Mouse (Mus musculus) heart, postnatal 14 days (tissue): ENCODE results near the gene Camk2d. TPM values are rescaled to one million over a fixed set of nuclear protein-coding genes. Genes with fewer than 3 reads are reported as not detected.

Experiments used
- DNase-seq, 2 experiments: peaks; one replicate each; pipeline ENCODE4 v3.0.0; 2021 to 2022
- intact Hi-C: fragments of 180-260 bp; cut with DNase I; formaldehyde crosslinking; loops from one replicate; pipeline ENCODE4 v1.15.1; 2025
- total RNA-seq, 2 experiments: library from RNA; stranded (reverse); gene quantifications; 2 replicates each; pipeline ENCODE4 v1.2.3; 2021

The Camk2d gene
- total RNA-seq, 2 experiments from 2014 or later: 140 to 160 TPM

DNA sequence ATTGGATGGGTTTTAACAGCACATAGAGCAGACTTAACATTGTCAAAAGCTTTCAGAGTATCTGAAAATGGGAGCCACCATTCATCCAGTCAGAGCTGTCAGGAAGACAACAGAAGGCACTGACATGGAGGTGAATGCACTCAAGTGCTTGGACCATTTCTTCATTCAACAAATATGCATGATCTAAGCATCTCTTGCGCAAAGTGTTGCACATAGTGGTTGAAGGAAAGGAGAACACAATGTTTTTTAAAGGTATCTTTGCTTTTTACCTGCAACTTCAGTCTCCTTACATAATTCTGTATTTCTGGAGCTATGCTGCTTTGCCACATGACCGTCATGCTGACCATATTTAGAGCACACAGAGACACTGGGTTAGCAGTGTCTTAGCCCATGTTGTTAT lies 138.4 kb downstream of the Camk2d start:
- intact Hi-C loops: no loop called here
- DNase-seq: no peak

DNA sequence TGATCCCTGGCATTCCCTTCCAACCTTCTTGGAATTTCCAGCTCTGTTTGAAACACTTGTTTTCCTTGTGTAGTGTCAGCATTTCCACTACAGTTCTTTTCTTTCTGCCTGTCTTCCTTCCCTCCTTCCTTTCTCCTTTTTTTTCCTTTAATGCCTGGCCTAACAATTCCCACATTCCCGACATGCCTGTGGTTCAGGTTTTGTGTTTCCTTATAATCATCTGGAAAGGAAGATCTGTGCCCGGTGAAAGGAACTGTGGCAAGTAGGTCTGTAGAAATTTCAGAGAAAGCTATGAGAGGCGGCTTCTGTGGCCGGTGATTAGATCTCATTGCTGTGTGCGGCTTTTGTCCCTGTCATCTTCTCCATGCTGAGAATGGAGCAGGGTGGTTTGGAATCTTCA lies 139.1 kb downstream of the Camk2d start:
- intact Hi-C loops: no loop called here
- no peak for DNase-seq

DNA sequence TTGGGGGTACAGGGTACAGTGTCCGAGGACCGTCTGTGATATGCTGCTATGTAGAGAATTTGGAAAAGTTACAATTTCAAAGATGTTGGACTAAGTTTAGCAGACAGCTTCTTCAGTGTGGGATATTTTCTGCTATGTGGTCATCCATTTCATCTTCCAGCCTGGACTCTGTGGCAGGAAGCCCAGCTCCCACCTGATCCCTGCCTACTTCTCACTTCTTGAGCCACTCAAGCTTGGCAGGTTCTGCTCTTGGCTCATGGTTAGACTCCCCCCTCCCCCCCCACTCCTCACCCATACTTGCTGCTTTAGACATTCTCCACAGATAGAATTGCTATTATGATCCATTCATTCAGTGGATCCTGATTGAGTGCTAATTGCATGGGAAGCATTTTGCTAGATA lies 141.0 kb downstream of the Camk2d start:
- DNase-seq: peak; percentile 57 to 80
- intact Hi-C loops: no loop called here

DNA sequence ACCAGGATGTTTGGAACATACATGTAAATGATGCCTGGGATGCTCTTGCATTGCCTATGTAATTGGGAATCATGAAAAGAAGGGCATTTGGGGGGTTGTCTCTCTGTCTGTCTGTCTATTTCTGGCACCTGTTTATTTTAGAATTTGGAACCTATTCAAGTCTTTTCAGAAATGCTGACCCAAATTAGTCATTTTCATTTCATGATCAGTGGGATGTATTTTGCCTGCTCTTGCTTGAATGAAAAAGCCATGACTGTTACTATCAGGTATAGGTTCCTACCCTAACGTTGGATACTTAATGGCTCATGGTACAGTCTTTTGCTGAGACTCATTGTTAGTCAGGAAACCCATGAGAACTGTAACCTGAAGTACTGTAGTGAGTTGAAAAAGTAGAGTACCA lies 144.0 kb downstream of the Camk2d start:
- DNase-seq: no peak
- intact Hi-C loops: loop anchor here (5.0 kb wide), 1 partner anchor 43 kb away; no protein-coding TSS in a partner anchor

DNA sequence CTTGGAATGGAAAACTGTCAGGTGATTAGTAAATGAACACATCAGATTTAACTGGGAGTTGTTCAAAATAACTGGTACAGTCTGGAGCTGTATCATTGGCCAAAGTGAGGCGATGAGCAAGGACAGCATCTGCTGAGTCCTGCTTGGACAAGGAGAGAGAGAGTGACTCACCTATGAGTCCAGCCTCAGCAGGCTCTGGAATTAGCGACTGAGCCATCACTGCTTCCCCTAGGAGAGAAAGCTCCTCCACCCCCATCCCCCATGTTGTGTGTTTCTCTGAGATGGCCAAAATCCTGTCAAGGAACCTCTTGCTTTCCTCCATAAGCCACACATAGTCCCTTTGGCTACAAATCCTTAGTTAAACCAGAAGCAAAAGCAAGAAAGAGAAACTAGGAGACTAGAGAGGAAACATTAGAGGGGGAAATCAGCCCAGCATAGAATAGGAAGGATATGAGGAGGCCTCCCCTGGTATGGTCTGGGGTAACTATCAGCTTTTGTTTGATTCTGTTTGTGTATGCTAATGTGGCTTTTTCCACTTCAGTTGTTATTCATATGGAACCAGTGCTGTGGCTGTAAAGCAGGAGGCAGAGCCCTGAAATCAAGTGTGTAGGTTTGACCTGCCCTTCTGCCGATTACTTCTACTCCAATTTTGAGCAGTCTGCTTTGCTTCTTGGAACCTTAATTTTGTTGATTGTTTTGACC lies 148.5 kb downstream of the Camk2d start:
- DNase-seq: no peak
- intact Hi-C loops: loop anchor here (5.0 kb wide), 1 partner anchor 47 kb away; no protein-coding TSS in a partner anchor

- intact Hi-C loops: no loop called here
- peak; percentile 47 to 77 for DNase-seq
Measured at GRCm38 (mm10) chr3:126746148-126746803, 150.2 kb downstream of the Camk2d start.

GRCm38 (mm10) chr3:126747628-126748027 lies 151.5 kb downstream of the Camk2d start:
- intact Hi-C loops: no loop called here
- DNase-seq: no peak

DNA sequence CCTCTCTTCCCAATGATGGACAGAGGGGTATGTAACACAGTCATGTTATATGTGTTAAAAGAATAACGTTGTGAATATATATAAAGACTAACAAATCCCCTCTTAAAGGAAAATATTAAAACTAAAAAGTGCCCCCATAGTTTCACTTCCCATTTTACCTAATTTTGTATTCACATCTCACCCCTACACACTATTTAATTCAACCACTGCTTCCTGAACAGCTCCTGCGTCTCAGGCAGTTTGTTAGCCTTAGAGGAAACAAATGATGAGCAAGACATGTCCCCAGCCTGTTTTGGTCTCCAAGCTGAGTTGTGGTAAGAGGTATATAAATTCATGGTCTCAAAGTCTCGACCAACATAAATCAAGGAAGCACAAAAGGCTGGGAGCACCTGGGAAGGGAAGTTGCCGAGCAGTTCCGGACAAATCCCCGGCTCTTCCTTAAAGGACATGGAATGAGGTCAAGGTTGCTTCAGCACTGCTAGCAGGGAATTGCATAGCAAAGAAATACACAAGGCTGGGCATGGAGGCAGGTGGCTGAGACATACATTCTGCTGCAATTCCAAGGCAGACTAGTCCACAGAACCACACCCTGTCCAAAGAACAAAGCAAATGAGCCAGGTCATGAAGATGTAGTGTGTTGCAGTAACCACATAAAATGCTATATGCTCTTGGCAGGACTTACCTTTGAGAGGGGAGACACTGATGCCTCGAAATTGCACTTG lies 155.4 kb downstream of the Camk2d start:
- DNase-seq: no peak
- intact Hi-C loops: no loop called here

- no peak for DNase-seq
- intact Hi-C loops: no loop called here
Measured at GRCm38 (mm10) chr3:126752978-126753377, 156.9 kb downstream of the Camk2d start.

GRCm38 (mm10) chr3:126758398-126758797 lies 162.3 kb downstream of the Camk2d start:
- intact Hi-C loops: no loop called here
- DNase-seq: no peak

DNA sequence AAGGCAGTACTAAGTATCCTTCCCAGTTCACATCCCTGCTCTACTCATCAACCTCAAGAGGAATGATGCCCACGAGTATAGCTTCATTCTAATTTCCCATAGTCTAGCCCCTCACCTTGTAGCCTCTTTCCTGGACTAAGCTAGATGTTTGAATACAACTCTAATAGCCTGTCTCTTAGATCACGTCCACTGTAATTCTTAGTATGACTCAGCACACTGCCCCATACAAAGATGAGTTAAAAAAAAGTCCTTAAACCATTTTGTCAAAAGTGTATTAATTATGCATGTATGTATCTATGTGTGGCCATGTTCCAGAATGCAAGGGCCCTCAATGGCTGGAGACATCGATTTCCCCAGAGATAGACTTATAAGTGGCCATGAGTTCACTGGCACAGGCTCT lies 164.5 kb downstream of the Camk2d start:
- no peak for DNase-seq
- intact Hi-C loops: no loop called here

- intact Hi-C loops: no loop called here
- no peak for DNase-seq
Measured at GRCm38 (mm10) chr3:126764745-126765144, 168.6 kb downstream of the Camk2d start.

- intact Hi-C loops: loop anchor here (2.0 kb wide), 1 partner anchor 77 kb away; no protein-coding TSS in a partner anchor
- no peak for DNase-seq
Measured at GRCm38 (mm10) chr3:126770056-126770455, 174.0 kb downstream of the Camk2d start.

DNA sequence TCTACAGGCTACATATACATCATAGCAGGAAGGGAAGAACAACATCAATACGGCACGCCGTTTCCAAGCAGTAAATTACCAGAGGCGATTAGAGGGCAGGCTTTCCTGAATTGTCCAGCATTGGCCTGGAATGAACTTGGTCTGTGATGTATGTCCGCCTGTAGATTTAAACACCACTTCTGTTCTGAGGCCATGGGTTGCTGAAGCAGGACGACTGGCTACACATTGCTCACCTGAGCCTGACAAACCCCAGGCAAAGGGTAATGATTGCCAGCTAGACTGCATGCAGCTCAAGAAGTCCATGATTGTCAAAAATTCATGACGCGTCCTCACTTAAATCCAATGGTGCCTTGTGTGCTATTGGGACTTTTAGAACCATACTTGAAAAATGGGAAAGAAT lies 174.9 kb downstream of the Camk2d start:
- DNase-seq: no peak
- intact Hi-C loops: loop anchor here (1.0 to 2.0 kb wide), 2 partner anchors 78 to 175 kb away; partner anchors contain the start of gene Camk2d

DNA sequence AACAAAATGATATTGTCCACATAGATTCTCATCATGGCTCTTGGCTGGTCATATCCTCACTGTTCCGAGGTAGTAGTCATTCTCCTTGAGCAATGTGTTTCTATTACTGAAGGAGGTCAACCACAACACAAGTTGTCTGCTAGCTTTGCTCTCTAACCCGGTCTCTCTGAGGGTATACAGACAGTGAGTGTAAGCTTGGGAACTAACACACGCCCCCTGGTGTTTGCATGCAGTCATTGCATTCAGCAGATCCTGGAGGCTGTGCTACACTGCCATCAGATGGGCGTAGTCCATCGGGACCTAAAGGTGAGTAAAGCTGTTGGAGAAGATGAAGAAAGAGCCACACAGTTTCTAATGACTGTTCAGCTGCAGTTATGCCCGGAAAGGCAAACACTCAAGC lies 175.4 kb downstream of the Camk2d start:
- peak; percentile 72 to 81 for DNase-seq
- intact Hi-C loops: loop anchor here (1.0 to 2.0 kb wide), 2 partner anchors 79 to 175 kb away; partner anchors contain the start of gene Camk2d

DNA sequence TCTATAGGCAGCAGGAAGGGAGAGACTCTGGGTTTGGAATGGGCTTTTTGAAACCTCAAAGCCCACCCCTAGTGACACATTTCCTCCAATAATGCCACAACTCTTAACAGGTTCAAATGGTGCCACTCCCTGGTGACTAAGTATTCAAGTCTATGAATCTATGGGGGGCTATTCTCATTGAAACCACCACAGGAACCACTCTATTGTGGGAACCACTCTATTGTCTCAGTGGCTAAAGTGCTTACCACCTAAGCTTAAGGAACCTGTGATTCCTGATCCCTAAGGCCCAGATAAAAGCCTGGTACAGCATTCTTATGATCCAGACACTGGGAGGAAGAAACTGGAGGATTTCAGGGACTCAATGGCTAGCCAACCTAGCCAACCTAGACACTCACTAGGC lies 179.9 kb downstream of the Camk2d start:
- DNase-seq: no peak
- intact Hi-C loops: no loop called here

- intact Hi-C loops: no loop called here
- DNase-seq: no peak
Measured at GRCm38 (mm10) chr3:126777101-126777500, 181.0 kb downstream of the Camk2d start.

DNA sequence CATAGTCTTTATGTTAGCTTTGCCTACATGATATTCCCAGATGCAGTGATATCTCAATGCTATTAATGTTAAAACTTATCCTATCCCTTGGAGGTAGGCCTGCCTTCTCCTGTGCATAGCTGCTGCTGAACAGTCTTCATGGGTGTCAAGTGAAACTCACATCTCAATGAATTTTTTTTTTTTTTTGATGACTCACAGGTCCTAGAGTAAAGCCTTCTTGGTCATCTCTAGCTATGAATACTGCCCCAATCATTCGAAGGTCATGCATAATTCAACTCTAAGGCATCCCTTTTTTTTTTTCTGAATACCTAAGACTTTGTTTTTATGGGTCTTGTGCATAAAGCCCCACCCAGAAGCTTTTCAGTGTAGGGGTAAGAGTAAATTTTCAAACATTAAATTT lies 181.8 kb downstream of the Camk2d start:
- intact Hi-C loops: no loop called here
- no peak for DNase-seq

GRCm38 (mm10) chr3:126780014-126780615 lies 184.0 kb downstream of the Camk2d start:
- DNase-seq: peak; percentile 11 to 26
- intact Hi-C loops: no loop called here

DNA sequence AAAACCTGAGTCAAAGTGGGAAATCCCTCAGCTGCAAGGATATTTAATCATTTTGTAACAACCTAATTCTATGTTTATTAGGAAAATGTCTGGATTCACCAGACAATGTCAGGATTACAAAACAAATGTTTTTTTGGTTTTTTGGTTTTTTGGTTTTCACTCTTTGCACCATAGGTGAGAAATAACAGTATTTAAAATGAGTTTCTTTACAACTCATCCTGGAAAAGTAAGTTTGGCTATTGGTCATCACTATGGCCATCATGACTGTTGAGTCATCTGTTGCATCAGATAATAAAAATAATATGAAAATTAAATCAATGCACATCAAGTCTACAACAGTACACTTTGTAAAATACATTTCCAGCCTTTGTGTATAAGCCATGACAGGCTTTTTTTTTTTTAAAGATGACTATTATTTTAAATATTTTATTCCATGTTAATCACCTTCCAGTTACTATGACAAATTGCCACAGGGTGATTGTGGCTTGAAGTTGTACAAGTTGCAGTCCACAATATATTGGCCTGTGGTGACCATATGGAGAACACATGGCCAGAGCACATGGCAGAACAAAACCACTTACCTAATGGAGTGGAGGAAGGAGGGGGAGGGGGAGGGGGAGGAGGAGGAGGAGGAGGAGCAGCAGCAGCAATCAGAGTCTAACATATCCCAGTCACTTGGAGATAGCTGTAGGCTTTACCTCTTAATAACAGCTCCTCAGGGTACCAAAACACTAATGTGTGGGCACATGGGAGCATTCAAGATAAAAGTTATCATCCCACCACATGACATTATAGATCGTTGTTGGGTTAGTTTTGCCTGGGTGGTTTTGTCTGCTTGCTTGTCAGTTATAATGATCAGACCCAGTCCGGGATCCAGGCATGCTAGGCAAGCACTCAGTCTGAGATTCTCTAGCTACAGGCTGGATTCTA lies 197.2 kb downstream of the Camk2d start:
- intact Hi-C loops: no loop called here

More for the DNA sequence above, 197.2 kb downstream of the Camk2d start:
- DNase-seq: no peak
